Mouse (Mus musculus): ENCODE data around the gene Aif1l.

Gene Aif1l

DNA sequence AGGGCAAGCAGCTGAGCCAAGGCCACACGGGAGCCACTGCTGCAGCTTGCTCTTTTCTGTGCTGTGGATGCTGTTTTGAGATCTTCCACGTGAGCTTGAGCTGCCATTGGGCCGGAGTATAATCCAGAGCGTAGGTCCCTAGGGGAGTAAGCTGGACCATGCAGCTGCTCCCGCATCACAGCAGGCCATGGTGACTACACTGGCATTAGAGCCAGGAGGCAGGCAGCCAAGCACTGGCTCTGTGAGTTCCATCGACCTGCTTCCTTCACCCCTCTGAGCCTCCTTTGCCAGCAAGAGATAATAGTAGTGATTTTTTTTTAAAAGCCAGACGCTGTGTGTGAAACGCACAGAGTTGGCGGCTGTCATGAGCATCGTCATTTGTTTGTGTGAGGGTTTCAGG is 2.3 kb downstream of the Aif1l start:
- in situ Hi-C loops (cut with MseI, MboI), result no loop called here

DNA sequence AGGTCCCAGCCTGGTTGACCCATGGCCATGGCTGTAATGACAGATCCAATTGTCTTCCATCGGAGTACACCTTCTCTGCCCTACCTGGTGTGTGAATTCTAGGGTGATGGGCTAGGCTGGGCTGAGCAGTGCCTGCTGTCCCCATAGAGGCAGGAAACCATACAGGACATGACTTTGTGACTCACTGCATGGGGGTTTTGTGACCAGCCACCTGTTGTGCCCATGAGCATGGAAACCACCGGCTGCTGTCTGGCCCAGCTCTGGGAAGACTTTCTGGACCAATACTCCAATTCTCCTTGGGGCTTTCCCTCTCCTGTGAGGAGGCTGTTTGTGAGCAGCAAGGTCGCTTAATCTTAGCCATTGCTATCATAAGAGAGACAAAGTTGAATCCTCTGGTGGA is 2.8 kb downstream of the Aif1l start:
- in situ Hi-C loops (cut with MseI, MboI), result no loop called here

DNA sequence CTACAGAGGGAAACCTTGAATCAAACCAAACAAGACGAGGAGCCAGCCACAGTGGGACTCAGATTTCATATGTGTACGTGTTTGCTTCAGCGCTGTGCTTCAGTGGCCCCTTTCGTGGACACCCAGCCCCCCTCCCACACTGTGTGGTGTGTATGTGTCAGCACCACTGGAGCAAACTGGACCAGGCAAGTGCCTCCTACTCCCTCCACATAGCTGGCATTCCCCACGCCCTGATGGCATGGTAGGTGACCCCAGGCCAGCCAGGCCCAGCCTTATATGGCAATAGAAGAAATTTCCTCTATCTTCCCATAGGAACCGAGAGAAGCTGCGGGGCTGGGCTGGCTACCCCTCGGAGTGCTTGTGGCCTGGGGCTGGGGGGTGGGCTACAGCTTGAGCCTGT is 3.7 kb downstream of the Aif1l start:
- in situ Hi-C loops (cut with MseI, MboI), result no loop called here

- in situ Hi-C loops (cut with MseI, MboI), result no loop called here
Observed at GRCm38 (mm10) chr2:31954779-31955181, 4.8 kb downstream of the Aif1l start.

DNA sequence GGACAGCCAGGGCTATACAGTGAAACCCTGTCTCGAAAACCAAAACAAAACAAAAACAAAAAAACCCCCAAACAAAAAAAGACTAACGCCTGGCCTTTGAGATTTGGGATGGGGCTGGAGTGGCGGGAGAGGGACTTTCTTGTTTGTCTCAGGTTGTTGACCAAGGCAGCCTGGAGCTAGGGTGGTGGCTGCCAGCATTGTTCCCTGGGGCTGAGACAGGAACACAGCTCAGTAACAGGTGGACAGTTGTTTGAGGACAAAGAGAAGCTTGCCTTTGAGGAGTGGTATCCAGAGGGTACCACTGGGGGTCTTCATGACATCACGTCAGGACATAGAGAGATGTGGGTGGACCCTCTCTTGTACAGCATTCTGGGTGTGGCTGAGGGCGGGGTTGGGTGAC is 5.7 kb downstream of the Aif1l start:
- in situ Hi-C loops (cut with MseI, MboI), result no loop called here

DNA sequence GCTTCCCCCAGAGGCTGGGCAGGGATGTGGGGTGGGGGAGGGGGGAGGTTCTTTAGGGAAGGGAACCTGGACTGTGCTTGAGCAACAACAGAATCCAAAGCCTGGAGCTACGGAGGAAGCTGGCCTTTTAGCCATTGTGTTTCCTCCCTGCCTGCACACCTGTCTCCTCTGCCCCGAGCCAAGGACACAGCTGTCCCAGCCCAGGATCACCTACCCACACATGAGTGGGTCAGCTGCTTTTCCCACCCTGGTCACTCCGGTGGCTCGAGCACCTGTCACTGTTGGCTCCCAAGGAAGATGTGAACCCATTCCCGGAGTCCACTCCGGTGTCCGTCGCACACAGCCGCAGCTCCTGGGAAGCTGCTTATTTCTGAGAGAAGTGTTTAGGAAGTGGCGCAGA is 7.3 kb downstream of the Aif1l start:
- in situ Hi-C loops (cut with MseI, MboI), result no loop called here

- in situ Hi-C loops (cut with MseI, MboI), result no loop called here
Observed at GRCm38 (mm10) chr2:31960986-31961385, 11.0 kb downstream of the Aif1l start.

DNA sequence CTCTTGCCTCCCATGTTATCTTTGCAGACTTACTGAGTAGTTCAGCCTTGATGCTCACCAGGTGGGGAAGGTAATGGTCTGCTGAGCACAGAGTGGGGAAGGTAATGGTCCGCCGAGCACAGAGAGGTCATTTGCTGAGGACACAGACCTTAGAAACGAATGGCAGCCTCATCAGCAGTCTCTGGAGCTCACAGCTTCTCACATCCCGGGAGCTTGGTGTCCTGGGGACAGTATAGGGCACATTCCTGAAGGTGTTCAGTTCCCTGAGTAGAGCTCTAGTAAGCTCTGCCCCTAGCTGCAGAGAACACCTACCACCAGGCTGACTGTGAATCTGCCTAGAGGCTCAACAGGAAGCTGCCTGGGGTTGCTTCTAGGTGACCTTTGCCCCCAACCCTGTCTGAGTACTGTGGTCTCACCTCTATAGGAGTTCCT is 11.9 kb downstream of the Aif1l start:
- in situ Hi-C loops (cut with MseI, MboI), result no loop called here

GRCm38 (mm10) chr2:31962501-31963224 is 12.7 kb downstream of the Aif1l start:
- in situ Hi-C loops (cut with MseI, MboI), result no loop called here

- in situ Hi-C loops (cut with MseI, MboI), result no loop called here
Observed at GRCm38 (mm10) chr2:31963491-31963890, 13.6 kb downstream of the Aif1l start.

DNA sequence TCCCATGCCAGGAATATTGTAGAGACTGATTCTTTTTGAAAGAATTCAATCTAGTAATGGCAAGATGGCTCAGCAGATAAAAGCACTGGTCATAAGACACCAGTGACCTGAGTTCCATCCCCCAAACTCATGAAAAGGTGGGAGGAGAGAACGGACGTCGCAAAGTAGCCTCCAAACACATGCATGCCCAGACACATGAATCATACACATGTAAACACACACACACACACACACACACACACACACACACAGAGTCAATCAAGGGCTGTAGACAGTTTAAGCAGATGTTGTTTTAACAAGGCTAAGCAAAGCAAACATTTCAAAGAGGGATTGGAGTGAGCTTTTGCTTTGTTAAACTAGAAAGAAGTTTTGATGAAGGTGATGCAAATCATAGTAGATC is 14.3 kb downstream of the Aif1l start:
- in situ Hi-C loops (cut with MseI, MboI), result no loop called here

- in situ Hi-C loops (cut with MseI, MboI), result no loop called here
Observed at GRCm38 (mm10) chr2:31965110-31965509, 15.2 kb downstream of the Aif1l start.

DNA sequence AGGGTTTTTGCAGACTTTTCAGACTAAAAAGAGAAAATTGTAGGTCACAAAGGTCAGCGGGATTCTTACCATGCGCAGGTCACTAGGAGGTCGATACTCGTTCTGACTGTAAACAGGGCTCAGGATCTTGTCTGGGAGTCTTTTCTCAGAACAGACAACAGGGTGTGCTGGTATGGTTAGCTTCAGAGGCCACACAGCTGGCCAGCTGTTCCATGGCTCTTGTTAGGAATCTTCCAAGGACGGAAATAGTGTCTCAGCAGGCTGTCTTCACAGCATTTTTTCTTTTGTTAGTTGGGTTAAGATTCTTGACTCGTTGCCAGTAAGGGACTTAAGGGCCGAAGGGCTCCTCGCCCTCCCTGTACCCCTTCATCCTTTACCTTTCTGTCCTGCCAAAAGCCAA is 16.9 kb downstream of the Aif1l start:
- in situ Hi-C loops (cut with MseI, MboI), result no loop called here

GRCm38 (mm10) chr2:31972589-31972988 is 22.6 kb downstream of the Aif1l start:
- in situ Hi-C loops (cut with MseI, MboI), result no loop called here

DNA sequence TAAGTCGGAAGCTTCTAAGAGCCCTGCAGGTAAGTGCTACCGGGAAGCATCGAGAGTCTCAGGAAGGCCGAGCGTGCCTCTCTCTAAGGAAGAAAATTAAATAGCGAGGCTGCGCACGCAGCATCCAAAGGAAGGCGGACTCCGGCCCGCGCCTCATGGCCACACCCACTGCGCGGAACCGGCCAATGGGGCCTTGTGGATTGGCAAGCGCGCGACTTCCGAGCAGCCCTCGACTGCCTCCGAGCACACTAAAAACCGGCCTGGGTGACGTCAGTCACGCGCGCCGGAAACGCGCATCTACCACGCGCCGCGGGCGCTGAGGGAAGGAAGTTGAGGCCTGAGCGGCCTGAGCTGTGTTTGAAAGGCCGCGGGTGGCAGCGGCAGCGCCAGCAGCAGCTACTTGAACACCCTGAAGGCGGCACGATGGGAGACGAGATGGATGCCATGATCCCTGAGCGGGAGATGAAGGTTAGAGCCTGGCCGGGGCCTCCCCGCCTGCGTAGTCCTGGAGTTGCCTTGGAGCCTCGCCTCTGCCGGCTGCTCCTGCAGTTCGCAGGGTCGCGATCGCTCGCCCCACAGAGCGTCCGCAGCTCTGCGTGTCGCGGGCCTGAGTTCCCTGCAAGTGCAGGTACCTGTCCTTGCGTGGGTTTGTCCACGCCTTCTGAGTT is 24.3 kb downstream of the Aif1l start, which contains the start of gene Nup214:
Nup214 (plus strand) TSS at position 296 of the 668 bp plus-strand sequence.
- in situ Hi-C loops (cut with MseI, MboI), result no loop called here

GRCm38 (mm10) chr2:31974809-31975371 is 25.0 kb downstream of the Aif1l start:
- in situ Hi-C loops (cut with MseI, MboI), result no loop called here

- in situ Hi-C loops (cut with MseI, MboI), result no loop called here
Observed at GRCm38 (mm10) chr2:31987774-31988173, 37.8 kb downstream of the Aif1l start.

DNA sequence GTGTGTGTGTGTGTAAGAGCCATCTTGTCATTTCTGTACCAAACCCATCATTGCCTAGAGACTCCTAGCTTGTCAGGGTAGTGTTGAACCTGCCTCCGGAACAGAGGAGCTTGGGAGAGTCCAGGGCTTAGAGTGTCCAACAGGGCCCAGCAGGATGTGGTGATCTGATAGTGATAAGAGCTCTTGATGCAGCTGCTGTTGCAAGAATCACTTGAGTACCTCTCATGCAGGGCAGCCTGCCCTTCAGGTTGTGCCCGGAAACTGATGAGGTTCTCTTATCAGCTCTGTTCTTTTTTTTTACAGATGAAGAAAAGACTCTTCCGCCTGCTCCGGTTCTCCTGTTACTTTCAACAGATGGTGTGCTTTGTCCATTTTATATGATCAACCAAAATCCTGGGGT is 41.0 kb downstream of the Aif1l start:
- in situ Hi-C loops (cut with MseI, MboI), result no loop called here

DNA sequence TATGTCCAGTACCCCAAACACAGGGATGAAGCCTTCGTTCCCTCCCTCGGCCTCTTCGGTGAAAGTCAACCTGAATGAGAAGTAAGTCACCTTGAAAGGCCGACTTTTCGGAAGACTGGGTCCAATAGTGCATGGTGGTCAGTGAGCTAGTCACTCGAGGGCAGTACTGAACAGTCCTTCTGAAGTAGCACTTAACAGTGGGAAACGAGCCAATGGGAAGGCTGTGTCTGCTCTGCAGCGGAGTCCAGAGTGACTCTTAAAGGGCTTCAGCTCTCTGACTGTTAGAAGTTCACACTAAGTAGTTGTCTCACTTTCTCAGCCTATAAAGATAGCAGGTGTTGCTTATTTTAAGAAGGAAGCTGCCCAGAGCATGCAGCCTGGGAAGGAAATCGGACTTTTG is 45.0 kb downstream of the Aif1l start:
- in situ Hi-C loops (cut with MseI, MboI), result no loop called here

- in situ Hi-C loops (cut with MseI, MboI), result no loop called here
Observed at GRCm38 (mm10) chr2:31996060-31996459, 46.1 kb downstream of the Aif1l start.

- in situ Hi-C loops (cut with MseI, MboI), result no loop called here
Observed at GRCm38 (mm10) chr2:31997539-31997938, 47.6 kb downstream of the Aif1l start.

DNA sequence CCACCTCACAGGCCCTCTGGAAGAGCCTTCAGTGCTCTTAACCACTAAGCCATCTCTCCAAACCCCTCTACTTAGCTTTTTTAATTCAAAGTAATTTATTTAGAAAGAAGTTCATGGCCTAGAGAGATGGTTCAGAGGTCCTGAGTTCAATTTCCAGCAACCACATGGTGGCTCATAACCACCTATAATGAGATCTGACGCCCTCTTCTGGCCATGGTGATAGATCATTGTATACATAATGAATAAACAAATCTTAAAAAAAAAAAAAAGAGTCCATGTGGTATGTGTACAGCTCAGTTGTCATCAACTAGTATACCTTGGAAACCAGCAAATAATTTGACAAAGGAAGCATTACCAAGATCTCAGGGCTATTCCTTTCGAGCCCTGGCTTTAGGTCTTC is 48.5 kb downstream of the Aif1l start:
- in situ Hi-C loops (cut with MseI, MboI), result no loop called here

- in situ Hi-C loops (cut with MseI, MboI), result no loop called here
Observed at GRCm38 (mm10) chr2:32008311-32008710, 58.4 kb downstream of the Aif1l start.

Data from mouse trophoblast stem cell (cell line).